Mouse (Mus musculus) lung, postnatal 0 days (tissue): ENCODE measurements at regions not wholly inside any gene's neighbourhood (a gene's known extent, or its start where the extent isn't known, plus 50 kb on each side); places are given as distances from the start of the nearest gene placed in this dataset.

Source experiments
- CTCF ChIP-seq: IDR thresholded peaks from 2 replicates; pipeline ENCODE4 v1.5.1; 2016; ENCODE audit warnings: antibody characterized with exemption, mild to moderate bottlenecking
- EP300 ChIP-seq: IDR thresholded peaks from 2 replicates; pipeline ENCODE4 v1.6.1; 2016; ENCODE audit warnings: antibody characterized with exemption, mild to moderate bottlenecking, control low read depth

- TF ChIP-seq CTCF (no peak), EP300 (no peak)
Observed at GRCm38 (mm10) chr16:46776367-46776766, 278.0 kb upstream of the Nectin3 start.
